Mouse (Mus musculus) cerebellum, postnatal 25 days (tissue): ENCODE data around the gene Twf2.

Source experiments
- DNase-seq, 2 experiments: peaks; one replicate each; pipeline ENCODE4 v3.0.0; 2021; ENCODE audit warnings: mixed read lengths in 2 of 2

Gene Twf2

DNA sequence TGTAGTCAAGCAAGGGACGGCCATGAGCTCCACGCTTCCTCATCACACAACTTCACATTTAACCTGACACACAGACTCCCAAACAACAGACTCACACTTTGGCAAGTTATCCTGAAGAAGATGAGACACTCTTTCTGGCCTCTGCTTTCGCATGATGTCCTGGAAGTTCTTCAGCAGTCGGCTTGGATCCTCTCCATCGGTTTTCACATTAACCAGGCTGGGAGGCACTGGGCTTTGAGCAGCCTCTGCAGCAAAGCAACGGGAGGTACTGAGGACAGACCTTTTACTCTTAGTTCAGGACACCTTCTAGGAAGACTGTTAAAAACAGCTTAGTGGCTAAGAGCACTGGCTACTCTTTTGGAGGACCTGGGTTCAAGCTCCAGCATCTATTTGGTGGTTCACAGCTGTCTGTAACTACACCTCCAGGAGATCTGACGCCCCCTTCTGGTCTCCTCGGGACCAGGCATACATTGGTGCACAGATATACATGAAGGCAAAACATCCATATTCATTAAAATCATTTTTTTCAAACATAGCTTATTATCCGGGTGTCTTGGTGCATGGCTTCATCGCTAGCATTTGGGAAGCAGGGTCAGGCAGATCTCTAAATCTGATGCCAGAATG is 38.7 kb downstream of the Twf2 start:
- no peak for DNase-seq

GRCm38 (mm10) chr9:106242813-106243488 is 40.0 kb downstream of the Twf2 start:
- DNase-seq, result peak; percentile 85 to 89

DNA sequence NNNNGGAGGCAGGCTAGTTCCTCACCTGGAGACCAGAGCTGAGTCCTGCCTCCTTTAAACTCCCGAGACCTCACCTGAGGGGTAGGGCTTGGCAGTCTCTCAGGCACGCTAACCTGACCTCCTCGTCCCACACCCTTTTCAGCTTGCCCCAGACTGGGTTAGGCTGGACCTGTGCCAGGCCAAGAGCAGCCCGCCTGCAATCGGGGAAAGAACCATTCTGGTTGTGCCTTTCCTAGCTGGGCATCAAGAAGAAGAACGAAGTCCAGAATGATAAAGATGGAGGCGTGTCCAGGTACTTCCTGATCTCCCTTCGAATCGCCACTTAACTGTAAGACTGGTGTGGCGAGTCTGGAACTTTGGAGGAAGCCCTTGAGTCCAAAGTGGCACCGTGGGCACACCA is 46.6 kb downstream of the Twf2 start:
- no peak for DNase-seq

DNA sequence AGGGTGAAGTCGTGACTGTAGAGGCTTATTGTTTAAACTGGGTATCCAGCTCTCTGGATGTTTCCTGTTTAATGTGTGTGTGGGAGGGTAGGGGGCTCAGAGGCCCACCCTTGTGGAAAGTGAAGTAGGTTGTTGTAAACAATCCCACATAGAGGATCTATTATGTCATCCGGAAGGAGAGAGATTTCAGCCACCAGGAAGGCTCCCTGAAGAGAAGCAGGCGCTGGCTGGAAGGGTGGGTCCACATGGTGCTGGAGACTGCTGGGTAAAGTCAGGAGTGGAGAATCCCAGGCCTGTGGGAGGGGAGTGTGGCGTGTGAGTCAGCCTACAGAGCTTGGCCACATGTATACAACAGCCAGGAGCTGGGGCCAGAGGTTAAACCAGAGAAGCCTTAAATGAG is 47.3 kb downstream of the Twf2 start:
- DNase-seq, result no peak

DNA sequence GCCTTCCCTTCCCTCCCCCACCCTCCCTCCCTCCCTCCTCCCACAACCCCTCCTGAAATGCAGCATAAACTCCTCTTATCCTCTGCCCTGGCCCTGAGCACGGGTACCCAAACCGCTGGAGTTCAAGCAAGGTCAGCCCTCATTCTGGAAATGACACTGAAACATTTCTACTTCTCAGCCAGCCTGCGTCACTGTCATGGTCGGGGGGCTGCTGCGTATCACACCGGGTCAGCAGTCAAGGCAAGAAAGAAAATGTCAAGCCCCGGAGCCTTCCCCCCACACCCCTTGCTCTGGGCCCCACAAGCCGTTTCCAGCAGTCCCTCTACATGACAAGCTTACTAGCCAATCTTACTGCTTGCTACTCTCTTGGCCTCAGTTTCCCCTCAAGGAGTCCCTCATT is 48.2 kb downstream of the Twf2 start:
- DNase-seq, result no peak

- no peak for DNase-seq
Measured at GRCm38 (mm10) chr9:106254001-106254400, 51.1 kb downstream of the Twf2 start.

DNA sequence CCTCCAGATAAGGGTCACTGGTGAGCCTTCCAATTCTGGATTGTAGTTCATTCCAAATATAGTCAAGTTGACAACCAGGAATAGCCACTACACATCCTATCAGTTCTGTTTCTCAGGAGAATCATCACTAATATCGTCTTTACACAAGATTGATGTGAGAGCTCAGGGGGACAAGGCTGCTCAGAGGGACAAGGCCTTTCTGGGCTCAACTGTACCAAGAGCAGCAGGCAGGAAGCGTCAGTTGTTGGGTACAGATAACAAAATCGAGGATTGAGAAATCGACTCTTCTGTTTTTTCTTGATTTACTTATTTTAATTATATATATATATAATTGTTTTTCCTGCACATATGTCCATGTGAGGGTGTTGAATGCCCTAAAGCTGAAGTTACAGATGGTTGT is 55.5 kb downstream of the Twf2 start:
- no peak for DNase-seq

GRCm38 (mm10) chr9:106258990-106259389 is 56.1 kb downstream of the Twf2 start:
- no peak for DNase-seq

DNA sequence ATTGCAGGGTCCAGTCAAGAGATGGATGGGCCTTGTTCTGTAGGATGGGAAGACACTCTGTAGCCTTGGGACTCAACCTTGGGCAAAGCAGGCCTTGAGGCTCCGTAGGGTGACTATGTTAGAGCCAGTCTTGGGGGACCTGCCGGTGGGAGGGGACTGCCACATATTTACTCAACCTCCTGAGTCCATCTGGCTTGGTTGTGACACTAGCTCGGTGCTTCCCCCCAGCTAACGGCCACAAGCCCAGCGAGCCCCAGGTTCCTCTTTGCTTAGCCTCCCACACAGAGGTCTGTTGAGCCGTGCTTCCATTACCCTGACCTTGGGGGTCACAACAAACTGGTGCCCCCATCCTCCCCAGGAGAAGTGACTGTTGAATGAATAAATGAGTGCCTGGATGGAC is 58.1 kb downstream of the Twf2 start:
- no peak for DNase-seq

GRCm38 (mm10) chr9:106261491-106261890 is 58.6 kb downstream of the Twf2 start:
- DNase-seq, result no peak

DNA sequence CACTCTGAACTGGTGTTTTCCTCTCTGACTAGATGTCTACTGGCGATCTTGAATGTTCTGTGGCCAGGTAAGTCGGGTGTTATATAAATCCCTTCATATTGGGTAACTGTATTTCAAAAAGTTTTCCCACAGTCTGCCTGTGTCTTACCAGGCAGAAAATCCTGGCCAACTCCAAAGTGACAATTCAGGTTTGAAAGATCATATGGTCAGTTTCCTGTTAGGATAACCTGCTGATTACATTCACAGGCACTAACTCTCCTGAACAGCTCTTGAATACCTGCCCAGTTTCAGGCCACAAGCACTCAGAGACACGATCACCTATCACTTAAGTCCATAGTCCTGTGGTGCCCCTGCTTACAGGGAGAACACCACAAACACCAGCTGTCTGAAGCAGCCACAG is 59.2 kb downstream of the Twf2 start:
- DNase-seq, result no peak

DNA sequence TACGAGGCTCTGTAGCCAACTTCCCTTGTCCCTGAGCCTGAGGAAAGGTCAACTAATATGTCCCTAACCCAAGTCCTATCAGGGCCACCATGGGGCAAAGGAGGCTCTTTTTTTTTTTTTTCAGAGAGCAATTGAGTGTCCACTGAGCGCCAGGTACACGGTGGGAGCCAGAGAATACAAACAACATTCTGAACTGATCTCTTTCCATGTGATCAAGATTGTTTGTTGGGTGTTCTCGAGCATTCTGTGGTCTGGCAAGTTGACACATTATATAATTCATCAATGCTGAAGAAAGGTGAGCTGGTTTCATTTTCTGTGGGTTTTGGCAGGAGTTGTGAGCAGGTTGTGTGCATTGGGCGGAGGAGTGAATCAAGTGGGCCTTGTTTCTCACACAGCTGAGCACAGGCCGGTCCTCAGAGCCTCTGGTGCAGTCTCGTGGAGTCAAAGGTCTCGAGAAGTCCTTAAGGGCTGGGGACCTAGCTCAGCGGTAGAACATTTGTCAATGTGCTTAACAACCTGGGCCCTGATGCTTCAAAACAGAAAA is 60.5 kb downstream of the Twf2 start:
- no peak for DNase-seq
